Mouse (Mus musculus) kidney, embryonic 14.5 days (tissue): Measurements from ENCODE around the gene Akr1c18. TPM values are rescaled to one million over a fixed set of nuclear protein-coding genes. Genes with fewer than 3 reads are reported as not detected.
A peak's percentile ranks its signal among the peaks of the same experiment; 100 is the strongest.
"Not testable (repeated sequence)": the region's sequence is repeated elsewhere in the genome, so short reads cannot be mapped to it uniquely, and the experiment has no call there.

Source experiments
- ATAC-seq: fragments of 200-750 bp; cut with Nextera tagmentation; 2 replicates; pipeline ENCODE4 v1.8.0; 2017; ENCODE audit warnings: moderate number of reproducible peaks, mild to moderate bottlenecking, moderate TSS enrichment, moderate library complexity; ENCODE audit not compliant: low FRiP score, low TSS enrichment
- H3K27ac ChIP-seq: fragments of 300-500 bp; sonication (generic); 2 replicates; pipeline ENCODE4 v1.5.1; 2014; ENCODE audit warnings: low read depth, mild to moderate bottlenecking, low read length, moderate library complexity, mixed read lengths
- H3K27me3 ChIP-seq: fragments of 300-500 bp; sonication (generic); 2 replicates; pipeline ENCODE4 v1.6.1; 2014; ENCODE audit warnings: mild to moderate bottlenecking, low read length; ENCODE audit not compliant: control insufficient read depth, insufficient read depth
- H3K36me3 ChIP-seq: fragments of 300-500 bp; sonication (generic); 2 replicates; pipeline ENCODE4 v1.6.1; 2014; ENCODE audit warnings: low read length, mixed read lengths; ENCODE audit not compliant: control insufficient read depth, insufficient read depth
- H3K4me1 ChIP-seq: fragments of 300-500 bp; sonication (generic); 2 replicates; pipeline ENCODE4 v1.6.1; 2014; ENCODE audit warnings: low read length, mixed read lengths; ENCODE audit not compliant: control insufficient read depth, insufficient read depth
- H3K4me2 ChIP-seq: fragments of 300-500 bp; sonication (generic); replicated peaks from 2 replicates; pipeline ENCODE4 v1.6.1; 2014; ENCODE audit warnings: low read depth, mild to moderate bottlenecking, low read length
- H3K4me3 ChIP-seq: fragments of 300-500 bp; sonication (generic); 2 replicates; pipeline ENCODE4 v1.5.1; 2014; ENCODE audit warnings: mild to moderate bottlenecking, low read length
- H3K9ac ChIP-seq: fragments of 300-500 bp; sonication (generic); 2 replicates; pipeline ENCODE4 v1.6.1; 2014; ENCODE audit warnings: low read depth, mild to moderate bottlenecking, low read length, moderate library complexity
- H3K9me3 ChIP-seq: fragments of 300-500 bp; sonication (generic); 2 replicates; pipeline ENCODE4 v1.6.1; 2016; ENCODE audit warnings: low read length; ENCODE audit not compliant: control insufficient read depth
- WGBS: fragments of 180-500 bp; shearing (Covaris S2); extraction: QIAGEN DNeasy Blood & Tissue Kit; methylation state at CpG from one replicate; pipeline ENCODE4 v1.1.7; 2014; 5-methylcytosine and 5-hydroxymethylcytosine counted together
- polyA plus RNA-seq: library from polyadenylated mRNA; unstranded; fragments of >200 nt; fragmentation: Nextera tagmentation; extraction: Ambion mirVana; gene quantifications from 2 replicates; pipeline ENCODE4 v1.2.1, GENCODE M21; 2014

The Akr1c18 gene
- polyA plus RNA-seq, 1 experiment from 2014 or later: 3.0 TPM

DNA sequence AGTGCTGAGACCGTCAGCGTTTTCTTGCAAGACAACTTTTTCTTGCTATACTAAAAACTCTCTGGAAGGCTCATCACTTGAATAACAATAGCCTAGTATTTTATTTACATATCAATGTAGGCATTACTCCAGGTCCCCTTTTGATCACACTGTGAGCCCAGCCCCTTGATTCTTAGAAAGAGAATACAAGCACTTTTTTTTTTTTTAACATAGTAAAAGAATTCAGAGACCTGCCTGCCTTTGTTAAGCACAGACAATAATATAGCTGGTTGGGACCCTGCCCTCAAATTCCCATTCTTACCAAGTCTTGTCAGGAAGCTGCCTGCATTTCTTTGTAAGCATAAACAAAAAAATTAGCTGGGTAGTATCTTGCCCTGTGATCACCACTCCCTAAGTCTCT, 4.8 kb upstream of the Akr1c18 start:
- ATAC-seq: no peak

GRCm38 (mm10) chr13:4153593-4153992, 3.1 kb upstream of the Akr1c18 start:
- Histone ChIP-seq H3K9ac (no peak overlapping the region), H3K36me3 (no peaks in the 10 kb centered on the region), H3K4me3 (no peak overlapping the region), H3K27ac (no peak overlapping the region), H3K27me3 (no peaks in the 10 kb centered on the region), H3K9me3 (no peaks in the 10 kb centered on the region), H3K4me2 (no peak overlapping the region), H3K4me1 (no peaks in the 10 kb centered on the region)
- no peak for ATAC-seq
- 64% methylated on average over 3 of the region's 3 CpGs for WGBS

More for the DNA sequence above, 4.8 kb upstream of the Akr1c18 start:
- no peaks in the 10 kb centered on the region for H3K27me3 ChIP-seq
- H3K9ac ChIP-seq: no peak overlapping the region
- no peaks in the 10 kb centered on the region for H3K4me1 ChIP-seq
- no peak overlapping the region for H3K27ac ChIP-seq
- WGBS: 80% methylated on average over 2 of the region's 2 CpGs
- no peaks in the 10 kb centered on the region for H3K9me3 ChIP-seq
- no peaks in the 10 kb centered on the region for H3K36me3 ChIP-seq
- H3K4me3 ChIP-seq: no peak overlapping the region
- no peak overlapping the region for H3K4me2 ChIP-seq

DNA sequence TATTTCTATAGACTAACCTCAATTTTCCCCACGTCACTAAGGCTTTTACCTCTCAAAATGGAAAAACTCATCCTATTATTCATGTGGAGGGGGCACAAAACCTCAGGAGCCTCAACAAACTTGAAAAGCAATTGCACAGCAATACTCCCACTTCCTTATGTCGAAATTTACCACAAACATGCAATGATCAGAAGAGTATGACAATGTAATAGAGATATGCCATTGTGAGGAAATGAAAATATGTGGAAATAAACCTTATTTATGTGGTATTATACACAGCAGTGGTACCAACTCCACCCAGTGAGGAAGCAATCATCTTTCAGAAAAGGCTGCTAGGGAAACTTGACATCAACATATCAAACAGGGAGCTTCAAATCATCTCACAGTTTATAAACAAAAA, 2.5 kb upstream of the Akr1c18 start:
- no peaks in the 10 kb centered on the region for H3K4me1 ChIP-seq
- H3K9ac ChIP-seq: no peak overlapping the region
- H3K36me3 ChIP-seq: no peaks in the 10 kb centered on the region
- no peaks in the 10 kb centered on the region for H3K9me3 ChIP-seq
- 77% methylated on average over 2 of the region's 2 CpGs for WGBS
- H3K27ac ChIP-seq: no peak overlapping the region
- no peak for ATAC-seq
- no peak overlapping the region for H3K4me3 ChIP-seq
- H3K4me2 ChIP-seq: no peak overlapping the region
- no peaks in the 10 kb centered on the region for H3K27me3 ChIP-seq

GRCm38 (mm10) chr13:4144261-4144660, 6.2 kb downstream of the Akr1c18 start:
- H3K4me1 ChIP-seq: no peaks in the 10 kb centered on the region
- H3K36me3 ChIP-seq: no peaks in the 10 kb centered on the region
- no peaks in the 10 kb centered on the region for H3K9me3 ChIP-seq
- 79% methylated on average over 1 of the region's 1 CpGs for WGBS
- H3K9ac ChIP-seq: no peak overlapping the region
- H3K27ac ChIP-seq: no peak overlapping the region
- H3K4me2 ChIP-seq: no peak overlapping the region
- H3K27me3 ChIP-seq: no peaks in the 10 kb centered on the region
- ATAC-seq: no peak
- no peak overlapping the region for H3K4me3 ChIP-seq

- Histone ChIP-seq H3K4me2 (no peak overlapping the region), H3K36me3 (no peaks in the 10 kb centered on the region), H3K4me3 (no peak overlapping the region), H3K27me3 (no peaks in the 10 kb centered on the region), H3K9ac (no peak overlapping the region), H3K27ac (no peak overlapping the region), H3K4me1 (no peaks in the 10 kb centered on the region), H3K9me3 (no peaks in the 10 kb centered on the region)
- no peak for ATAC-seq
- 38% methylated on average over 2 of the region's 2 CpGs for WGBS
Measured at GRCm38 (mm10) chr13:4133070-4133469, 17.4 kb downstream of the Akr1c18 start.

GRCm38 (mm10) chr13:4131721-4132120, 18.7 kb downstream of the Akr1c18 start:
- Histone ChIP-seq H3K4me2 (no peak overlapping the region), H3K4me3 (no peak overlapping the region), H3K9ac (no peak overlapping the region), H3K27me3 (no peaks in the 10 kb centered on the region), H3K36me3 (no peaks in the 10 kb centered on the region), H3K9me3 (no peaks in the 10 kb centered on the region), H3K4me1 (no peaks in the 10 kb centered on the region), H3K27ac (no peak overlapping the region)
- ATAC-seq: no peak
- 76% methylated on average over 3 of the region's 3 CpGs for whole genome bisulfite sequencing

DNA sequence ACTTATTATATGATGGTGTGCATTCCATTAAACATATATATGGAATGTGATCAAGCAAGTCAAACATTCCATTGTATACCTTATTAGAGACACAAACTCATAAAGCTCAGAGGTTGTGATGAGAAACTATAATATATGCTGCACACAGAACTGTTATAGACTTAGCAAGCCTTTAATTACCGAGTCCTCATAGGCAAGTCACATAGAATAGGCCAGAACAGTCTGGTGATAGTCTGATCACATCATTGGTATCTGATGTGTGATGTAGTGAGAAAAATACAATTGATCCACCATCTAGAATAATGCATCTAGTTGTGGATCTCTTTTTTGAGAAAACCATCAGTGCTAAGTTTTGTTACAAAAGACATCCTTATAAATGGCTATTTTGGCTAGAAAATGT, 19.1 kb downstream of the Akr1c18 start:
- Histone ChIP-seq H3K4me2 (no peak overlapping the region), H3K36me3 (no peaks in the 10 kb centered on the region), H3K4me1 (no peaks in the 10 kb centered on the region), H3K9me3 (no peaks in the 10 kb centered on the region), H3K4me3 (no peak overlapping the region), H3K9ac (no peak overlapping the region), H3K27me3 (no peaks in the 10 kb centered on the region), H3K27ac (no peak overlapping the region)
- no peak for ATAC-seq
- WGBS: 79% methylated on average over 1 of the region's 1 CpGs

GRCm38 (mm10) chr13:4129100-4129499, 21.4 kb downstream of the Akr1c18 start:
- Histone ChIP-seq H3K36me3 (no peaks in the 10 kb centered on the region), H3K27ac (no peak overlapping the region), H3K27me3 (no peaks in the 10 kb centered on the region), H3K4me2 (no peak overlapping the region), H3K9ac (no peak overlapping the region), H3K9me3 (no peaks in the 10 kb centered on the region), H3K4me1 (no peaks in the 10 kb centered on the region), H3K4me3 (no peak overlapping the region)
- WGBS: 40% methylated on average over 5 of the region's 5 CpGs
- 0 out of 2 replicates have a peak, but pooled peaks have one; percentile 52 for ATAC-seq

GRCm38 (mm10) chr13:4125846-4126245, 24.6 kb downstream of the Akr1c18 start:
- not testable (repeated sequence) for H3K4me2 ChIP-seq, H3K27ac ChIP-seq, H3K4me1 ChIP-seq, H3K9me3 ChIP-seq, ATAC-seq, H3K27me3 ChIP-seq, H3K9ac ChIP-seq, H3K4me3 ChIP-seq, H3K36me3 ChIP-seq
- WGBS: 90% methylated on average over 1 of the region's 1 CpGs

DNA sequence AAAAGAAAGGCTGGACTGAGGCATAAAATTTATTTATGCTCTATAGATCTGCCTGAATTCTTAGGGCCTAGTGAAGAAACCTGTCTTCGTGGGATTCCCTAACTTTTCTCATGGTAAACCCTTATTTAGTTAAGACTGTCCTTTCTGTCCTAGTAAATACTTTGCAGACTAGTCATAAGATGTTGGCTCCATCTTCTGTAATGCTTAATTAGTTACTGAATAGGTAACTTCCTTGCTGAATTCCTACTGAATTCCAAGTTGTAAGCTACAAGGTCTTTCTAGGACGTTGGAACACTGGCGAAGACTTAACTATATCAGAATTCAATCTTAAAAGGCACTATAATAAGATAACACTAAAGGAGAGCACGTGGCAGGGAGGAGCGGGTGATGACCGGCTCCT, 26.0 kb downstream of the Akr1c18 start:
- not testable (repeated sequence) for ATAC-seq, H3K9me3 ChIP-seq, H3K9ac ChIP-seq, H3K4me1 ChIP-seq, H3K27ac ChIP-seq, H3K27me3 ChIP-seq, H3K4me2 ChIP-seq, H3K4me3 ChIP-seq, H3K36me3 ChIP-seq
- 93% methylated on average over 6 of the region's 6 CpGs for WGBS
